Mouse (Mus musculus): ENCODE data around the gene Gpr85. TPM values are rescaled to one million over a fixed set of nuclear protein-coding genes. Genes with fewer than 3 reads are reported as not detected.

The Gpr85 gene
- polyA plus RNA-seq, 1 experiment from 2014 or later, result 4.5 TPM

GRCm38 (mm10) chr6:13797389-13797788 lies 42.4 kb downstream of the Gpr85 start:
- Histone ChIP-seq H3K27me3 (replicated peaks) (no peaks in the 10 kb centered on the region), H3K4me2 (no peak overlapping the region), H3K9ac (no peak overlapping the region), H3K36me3 (no peaks in the 10 kb centered on the region), H3K4me1 (no peaks in the 10 kb centered on the region), H3K9me3 (no peaks in the 10 kb centered on the region), H3K27ac (no peak overlapping the region), H3K4me3 (replicated peaks) (no peak overlapping the region)
- ATAC-seq (ENCODE audit: insufficient read depth, low FRiP score, low read depth), result no peak

Other genes with a start within 250 kb of the Gpr85 start
- gene Tmem168, start 231.8 kb downstream of the Gpr85 start, polyA plus RNA-seq (2015; fragmentation: Nextera tagmentation; extraction: Ambion mirVana), result 35.8 and 36.3 TPM in 2 replicates
- 15.6 and 16.1 TPM in 2 replicates for gene Bmt2, start 162.0 kb downstream of the Gpr85 start, polyA plus RNA-seq (2015; fragmentation: Nextera tagmentation; extraction: Ambion mirVana)
- gene 2610001J05Rik, start 31.6 kb upstream of the Gpr85 start, polyA plus RNA-seq (2015; fragmentation: Nextera tagmentation; extraction: Ambion mirVana), result 126 and 130 TPM in 2 replicates

Data from stomach, embryonic 15.5 days (tissue).